ENCODE assay signal across 28 mouse cellular contexts in the genomic region with DNA sequence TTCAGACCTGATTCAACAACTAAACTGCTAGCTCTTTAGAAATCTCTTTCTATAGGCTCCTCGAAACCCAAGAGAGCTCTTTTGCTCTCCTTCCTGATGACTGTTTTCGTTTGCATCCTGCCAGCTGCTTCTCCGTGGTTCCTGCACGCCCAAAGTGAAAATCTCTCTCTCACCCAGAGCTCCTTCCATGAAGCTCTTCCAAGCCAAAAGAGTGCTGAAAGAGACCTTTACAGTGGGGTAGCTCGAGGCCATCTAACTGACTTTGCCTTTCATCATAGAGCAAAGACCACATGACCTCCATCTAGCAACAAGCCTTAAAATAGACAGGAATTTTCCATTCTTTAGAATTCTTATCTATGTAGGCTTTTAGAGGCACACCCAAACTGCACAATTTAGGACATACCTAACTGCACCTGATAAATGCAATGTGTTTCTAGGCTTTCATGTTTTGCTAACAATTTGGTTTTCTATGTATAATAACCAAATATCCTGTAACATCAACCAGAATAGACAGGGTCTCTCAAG. TPM values are rescaled to one million over a fixed set of nuclear protein-coding genes. Genes with fewer than 3 reads are reported as not detected.
DNase-seq lines count a peak whose midpoint lies in the region; ATAC-seq and TF ChIP-seq lines count a peak whose summit lies in the region.
"Had no signal": no experiment of that assay in that cellular context is flagged by ENCODE, and none has a peak within 500 bp of the region (broad histone marks: within the 10 kb centered on the region; RNA-seq: fewer than 3 reads in every experiment).

No protein-coding gene starts in this region.

- WGBS in heart, adult 2 months = 22% methylated on average over 5 of the region's 5 CpGs
- WGBS in heart, embryonic 16.5 days = 34% methylated on average over 5 of the region's 5 CpGs

- no peaks in the 10 kb centered on the region for H3K79me2 ChIP-seq in heart, adult 2 months (replicated peaks; ENCODE audit: control insufficient read depth, insufficient read depth, low read length)

- no peaks in the 10 kb centered on the region for H3K27me3 ChIP-seq in heart, adult 2 months (ENCODE audit: control insufficient read depth, insufficient read depth, low read length)
- no peaks in the 10 kb centered on the region for H3K27me3 ChIP-seq in heart, embryonic 16.5 days (ENCODE audit: control insufficient read depth, insufficient read depth, low read length)
- H3K27me3 ChIP-seq: embryonic facial prominence, embryonic 15.5 days; limb, embryonic 12.5 days; liver, embryonic 15.5 days; neural tube, embryonic 13.5 days had no signal

- TF ChIP-seq EP300 in heart, adult 2 months (IDR thresholded peaks at IDR 0.05; ENCODE audit: insufficient read depth, low read depth, low read length) = no peak

- no peak for TF ChIP-seq CTCF in heart, adult 2 months (IDR thresholded peaks at IDR 0.05)

- H3K9me3 ChIP-seq in heart, embryonic 16.5 days (replicated peaks; ENCODE audit: control insufficient read depth, low read length) = peaks cover under 1% of the 10 kb centered on the region; the same call in 1 of the 2 replicates
- H3K9me3 ChIP-seq: embryonic facial prominence, embryonic 15.5 days; hindbrain, embryonic 10.5 days; limb, embryonic 12.5 days; liver, embryonic 15.5 days; neural tube, embryonic 13.5 days had no signal

- no peak for ATAC-seq in heart, embryonic 16.5 days (replicated peaks; ENCODE audit: extremely low read depth, insufficient read depth, low FRiP score)
- ATAC-seq: activated CD4-positive, CD25-positive, alpha-beta regulatory T cell, adult 4 months; CD4-positive, CD25-positive, alpha-beta regulatory T cell, adult 4 months; forebrain, embryonic 14.5 days; hindbrain, postnatal 0 days; intestine, postnatal 0 days had no signal

- no peak overlapping the region for H3K9ac ChIP-seq in heart, adult 2 months (ENCODE audit: low read depth, low read length)
- no peak overlapping the region for H3K9ac ChIP-seq in heart, embryonic 16.5 days (ENCODE audit: low read length)
- H3K9ac ChIP-seq: embryonic facial prominence, embryonic 15.5 days; limb, embryonic 12.5 days; liver, embryonic 15.5 days; neural tube, embryonic 13.5 days had no signal

- no peak for DNase-seq in heart, adult 2 months
- no peak for DNase-seq in heart, postnatal 10 days
- no peak for DNase-seq in heart, adult 9 months (ENCODE audit: low spot score in 2 of 2)
- DNase-seq in thymus, postnatal 14 days = peak; percentile 46
- DNase-seq in thymus, adult 18-20 months = no peak
- no peak for DNase-seq in kidney, postnatal 14 days
- DNase-seq in left cerebral cortex, adult 11 months (ENCODE audit: low spot score) = no peak
- DNase-seq: adrenal gland, postnatal 10 days; cerebellum, adult 8-10 months; gastrocnemius, adult 2 months; kidney, postnatal 36 days; layer of hippocampus, postnatal 36 days; lung, postnatal 4 days; midbrain, embryonic 14.5 days; retina, postnatal 1 day; right cerebral cortex, postnatal 25 days; spleen, adult 18-20 months had no signal

- TF ChIP-seq POLR2A in heart, adult 2 months (IDR thresholded peaks at IDR 0.05; ENCODE audit: insufficient read depth, low read depth, low read length) = no peak

- H3K4me3 ChIP-seq in heart, adult 2 months = no peak overlapping the region
- no peak overlapping the region for H3K4me3 ChIP-seq in heart, embryonic 16.5 days (ENCODE audit: low read length)
- H3K4me3 ChIP-seq: embryonic facial prominence, embryonic 15.5 days; gastrocnemius, adult 2 months; hindbrain, embryonic 10.5 days; limb, embryonic 12.5 days; liver, embryonic 15.5 days; neural tube, embryonic 13.5 days had no signal

- H3K36me3 ChIP-seq in heart, adult 2 months (ENCODE audit: control insufficient read depth, insufficient read depth, low read length) = no peaks in the 10 kb centered on the region; the same call in 1 of the 2 replicates
- no peaks in the 10 kb centered on the region for H3K36me3 ChIP-seq in heart, embryonic 16.5 days (ENCODE audit: control insufficient read depth, insufficient read depth)
- H3K36me3 ChIP-seq: embryonic facial prominence, embryonic 15.5 days; hindbrain, embryonic 10.5 days; limb, embryonic 12.5 days; liver, embryonic 15.5 days; neural tube, embryonic 13.5 days had no signal

- intact Hi-C loops in heart, adult 2 months (cut with DNase I) = no loop called here
- intact Hi-C loops in heart, postnatal 10 days (cut with DNase I) = no loop called here

- H3K4me1 ChIP-seq in heart, adult 2 months (ENCODE audit: control insufficient read depth, insufficient read depth, low read length) = peaks cover 4% of the 10 kb centered on the region
- peaks cover 10% of the 10 kb centered on the region for H3K4me1 ChIP-seq in heart, embryonic 16.5 days (ENCODE audit: control insufficient read depth, insufficient read depth, low read length)

- no peak overlapping the region for H3K4me2 ChIP-seq in heart, embryonic 16.5 days (ENCODE audit: low read depth, low read length)
- H3K4me2 ChIP-seq: embryonic facial prominence, embryonic 15.5 days; limb, embryonic 12.5 days; liver, embryonic 15.5 days; neural tube, embryonic 13.5 days had no signal

- peak overlapping the region; percentile 51 for H3K27ac ChIP-seq in heart, adult 2 months
- peak overlapping the region; percentile 71 for H3K27ac ChIP-seq in heart, embryonic 16.5 days (ENCODE audit: low read length)
- H3K27ac ChIP-seq: embryonic facial prominence, embryonic 15.5 days; gastrocnemius, adult 2 months; hindbrain, embryonic 10.5 days; hindbrain, postnatal 0 days; limb, embryonic 12.5 days; liver, embryonic 15.5 days; neural tube, embryonic 13.5 days had no signal

RNA-seq across cellular contexts. Expression of a gene that starts 21.9 kb away (rescaled TPM):
- total RNA-seq in heart, adult 2 months (2021) = 1 to 10 TPM; 8.4 to 8.5 TPM
- polyA plus RNA-seq in heart, adult 2 months (2012; rRNA removed) = 4.0 and 6.9 TPM in 2 replicates
- total RNA-seq in heart, postnatal 10 days (2021) = 10 to 100 TPM; 12.6 to 13.4 TPM
- 6.3 and 6.5 TPM in 2 replicates for polyA plus RNA-seq in heart, embryonic 16.5 days (2015; fragmentation: Nextera tagmentation; extraction: Ambion mirVana)

RNA-seq across cellular contexts. Expression of a gene that starts 30.4 kb away (rescaled TPM):
- 10 to 100 TPM; 12.9 to 15.2 TPM for total RNA-seq in heart, adult 2 months (2021)
- 6.6 and 12.4 TPM in 2 replicates for polyA plus RNA-seq in heart, adult 2 months (2012; rRNA removed)
- 10 to 100 TPM in 1 of 2 experiments, 1 to 10 TPM in 1; 7.4 to 11.1 TPM for total RNA-seq in heart, postnatal 10 days (2021)
- 1.1 and 1.6 TPM in 2 replicates for polyA plus RNA-seq in heart, embryonic 16.5 days (2015; fragmentation: Nextera tagmentation; extraction: Ambion mirVana)
